Mouse (Mus musculus): ENCODE measurements around the gene Vmn1r149.
"Not testable (repeated sequence)": the region's sequence is repeated elsewhere in the genome, so short reads cannot be mapped to it uniquely, and the experiment has no call there.

The Vmn1r149 gene

DNA sequence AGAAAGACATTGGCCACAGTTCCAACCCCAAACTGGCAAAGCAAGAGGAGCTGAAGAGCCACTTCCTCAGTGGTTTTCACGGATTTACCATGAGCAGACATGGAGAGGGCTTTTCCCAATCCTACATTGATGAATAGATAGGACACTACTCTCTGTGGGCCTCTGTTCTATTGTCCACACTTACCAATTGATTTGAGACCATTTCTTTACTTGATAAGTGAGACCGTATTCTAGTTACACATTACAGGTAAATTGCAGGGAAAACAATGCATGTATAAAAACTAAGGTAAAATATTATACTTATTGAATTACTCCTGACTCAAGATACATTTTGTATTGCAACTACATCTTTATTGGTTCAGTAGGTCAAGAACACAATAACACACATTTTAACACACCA is at the start of gene Vmn1r149:
Vmn1r149 (minus strand) TSS at position 101 of the 400 bp plus-strand sequence.
- not testable (repeated sequence) for DNase-seq

DNA sequence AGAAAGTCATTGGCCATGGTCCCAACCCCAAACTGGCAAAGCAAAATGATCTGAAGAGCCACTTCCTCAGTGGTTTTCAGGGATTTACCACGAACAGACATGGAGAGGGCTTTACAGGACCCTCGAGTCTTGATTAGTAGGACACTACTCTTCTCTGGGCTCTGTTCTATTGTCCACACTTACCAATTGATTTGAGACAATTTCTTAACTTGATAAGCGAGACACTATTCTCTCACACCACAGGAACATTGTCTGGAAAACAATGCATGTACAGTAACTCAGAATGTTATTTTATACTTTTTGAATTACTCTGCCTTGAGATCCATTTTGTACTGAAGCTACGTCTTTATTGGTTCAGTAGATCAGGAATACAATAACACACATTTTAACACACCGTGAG is 25.9 kb upstream of the Vmn1r149 start, which contains the start of gene Gm10665:
Gm10665 (minus strand) TSS at position 101 of the 400 bp plus-strand sequence.
- not testable (repeated sequence) for DNase-seq

DNA sequence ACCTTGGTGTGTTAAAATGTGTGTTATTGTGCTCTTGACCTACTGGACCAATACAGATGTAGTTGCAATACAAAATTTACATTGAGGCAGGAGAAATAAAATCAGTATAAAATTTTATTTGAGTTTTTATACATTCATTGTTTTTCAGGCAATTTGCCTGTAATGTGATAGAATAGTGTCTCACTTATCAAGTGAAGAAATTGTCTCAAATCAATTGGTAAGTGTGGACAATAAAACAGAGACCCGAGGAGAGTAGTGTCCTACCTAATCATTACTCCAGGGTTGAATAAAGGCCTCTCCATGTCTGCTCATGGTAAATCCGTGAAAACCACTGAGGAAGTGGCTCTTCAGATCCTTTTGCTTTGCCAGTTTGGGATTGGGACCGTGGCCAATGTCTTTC is 24.7 kb downstream of the Vmn1r149 start, which contains the start of gene Vmn1r148:
Vmn1r148 (plus strand) TSS at position 301 of the 400 bp plus-strand sequence.
- DNase-seq = not testable (repeated sequence)

All from kidney, postnatal 14 days (tissue).